Mouse (Mus musculus) testis, adult 2 months (tissue): Measurements from ENCODE around the gene Mpnd.

Experiments
- CTCF ChIP-seq: fragments of 200-500 bp; IDR thresholded peaks from 2 replicates; pipeline ENCODE4 v1.5.1; 2012; ENCODE audit warnings: low read depth, mild to moderate bottlenecking, inconsistent platforms, low read length, moderate library complexity; ENCODE audit not compliant: control insufficient read depth, insufficient read depth, insufficient replicate concordance
- POLR2A ChIP-seq: fragments of 200-500 bp; IDR thresholded peaks from 2 replicates; pipeline ENCODE4 v1.6.1; 2012; ENCODE audit warnings: low read depth, mild to moderate bottlenecking, inconsistent platforms, low read length, moderate library complexity; ENCODE audit not compliant: control insufficient read depth

- TF ChIP-seq CTCF (no peak), POLR2A (no peak)
Observed at GRCm38 (mm10) chr17:56010255-56010654, 4.7 kb downstream of the Mpnd start.
